In genomic region chr1:91179086-91179485, GRCm38 (mm10) we compare ENCODE assay signal across 8 mouse cellular contexts. TPM values are rescaled to one million over a fixed set of nuclear protein-coding genes. Genes with fewer than 3 reads are reported as not detected.
A peak's percentile ranks its signal among the peaks of the same experiment; 100 is the strongest.
DNase-seq lines count a peak whose midpoint lies in the region; ATAC-seq lines count a peak whose summit lies in the region.

No protein-coding gene starts in this region.

- 0 out of 2 replicates have a peak overlapping the region, but pooled peaks have one; percentile 73 for H3K4me2 ChIP-seq in forebrain, embryonic 15.5 days (replicated peaks)
- peak overlapping the region; percentile 61 for H3K4me2 ChIP-seq in liver, embryonic 16.5 days (ENCODE audit: low read depth, low read length)
- no peak overlapping the region for H3K4me2 ChIP-seq in neural tube, embryonic 14.5 days (ENCODE audit: low read depth, low read length)

- H3K27me3 ChIP-seq in forebrain, embryonic 15.5 days = peaks cover 21% of the 10 kb centered on the region
- H3K27me3 ChIP-seq in liver, embryonic 16.5 days (ENCODE audit: control insufficient read depth, insufficient read depth, low read depth, low read length) = peaks cover 21% of the 10 kb centered on the region
- no peaks in the 10 kb centered on the region; the same call in 1 of the 2 replicates for H3K27me3 ChIP-seq in neural tube, embryonic 14.5 days (ENCODE audit: control insufficient read depth, insufficient read depth, low read length)

- intact Hi-C loops in heart, postnatal 25 days (cut with DNase I) = loop anchor here (1.0 kb wide), 1 partner anchor 59 kb away; no protein-coding TSS in a partner anchor

- H3K9ac ChIP-seq in forebrain, embryonic 15.5 days (replicated peaks) = no peak overlapping the region
- H3K9ac ChIP-seq in liver, embryonic 16.5 days (ENCODE audit: low read depth, low read length) = no peak overlapping the region
- H3K9ac ChIP-seq in neural tube, embryonic 14.5 days (replicated peaks; ENCODE audit: low read depth, low read length) = no peak overlapping the region

- H3K4me1 ChIP-seq in forebrain, embryonic 15.5 days = peaks cover 10% of the 10 kb centered on the region
- peaks cover 8% of the 10 kb centered on the region for H3K4me1 ChIP-seq in liver, embryonic 16.5 days (ENCODE audit: control insufficient read depth, low read depth, low read length)
- peaks cover 6% of the 10 kb centered on the region; the same call in 1 of the 2 replicates for H3K4me1 ChIP-seq in neural tube, embryonic 14.5 days (ENCODE audit: control insufficient read depth, insufficient read depth, low read length)

- ATAC-seq in forebrain, embryonic 15.5 days (replicated peaks) = peak; percentile 70
- ATAC-seq in liver, embryonic 16.5 days (ENCODE audit: low read depth) = 0 out of 2 replicates have a peak, but pooled peaks have one; percentile 11
- peak; percentile 80 for ATAC-seq in neural tube, embryonic 14.5 days (ENCODE audit: low read depth)

- H3K36me3 ChIP-seq in forebrain, embryonic 15.5 days = no peaks in the 10 kb centered on the region
- H3K36me3 ChIP-seq in liver, embryonic 16.5 days (ENCODE audit: control insufficient read depth, insufficient read depth) = no peaks in the 10 kb centered on the region
- H3K36me3 ChIP-seq in neural tube, embryonic 14.5 days (ENCODE audit: control insufficient read depth, insufficient read depth, low read length) = no peaks in the 10 kb centered on the region

- H3K9me3 ChIP-seq in forebrain, embryonic 15.5 days = no peaks in the 10 kb centered on the region
- no peaks in the 10 kb centered on the region for H3K9me3 ChIP-seq in liver, embryonic 16.5 days (replicated peaks; ENCODE audit: control insufficient read depth, low read length)
- H3K9me3 ChIP-seq in neural tube, embryonic 14.5 days (ENCODE audit: control insufficient read depth, low read length) = no peaks in the 10 kb centered on the region

- 29% methylated on average over 5 of the region's 5 CpGs for WGBS in forebrain, embryonic 15.5 days
- WGBS in liver, embryonic 16.5 days (ENCODE audit: insufficient replicate concordance) = 15% methylated on average over 5 of the region's 5 CpGs
- WGBS in neural tube, embryonic 14.5 days = 44% methylated on average over 5 of the region's 5 CpGs

- no peak overlapping the region for H3K4me3 ChIP-seq in forebrain, embryonic 15.5 days
- H3K4me3 ChIP-seq in liver, embryonic 16.5 days (ENCODE audit: low read depth, low read length) = no peak overlapping the region
- no peak overlapping the region for H3K4me3 ChIP-seq in neural tube, embryonic 14.5 days (ENCODE audit: low read depth, low read length)

- no peak overlapping the region for H3K27ac ChIP-seq in forebrain, embryonic 15.5 days (replicated peaks)
- H3K27ac ChIP-seq in liver, embryonic 16.5 days (ENCODE audit: low read length) = no peak overlapping the region
- H3K27ac ChIP-seq in neural tube, embryonic 14.5 days (ENCODE audit: low read depth, low read length) = no peak overlapping the region

- DNase-seq in CD4-positive, CD25-positive, alpha-beta regulatory T cell, adult 2 months (ENCODE audit: low read depth, low spot score) = peak; percentile 92
- DNase-seq in brain, adult 2 months (ENCODE audit: low read depth, low spot score) = peak; percentile 88
- peak; percentile 33 for DNase-seq in heart, postnatal 25 days (ENCODE audit: low spot score)
- DNase-seq in layer of hippocampus, adult 11-12 months (ENCODE audit: low spot score) = peak; percentile 87
- DNase-seq in testis, postnatal 14 days (ENCODE audit: low spot score) = peak; percentile 36

RNA-seq across cellular contexts. Expression of gene Ramp1, which starts 0.5 kb away (rescaled TPM):
- 3.2 and 3.3 TPM in 2 replicates for polyA plus RNA-seq in forebrain, embryonic 15.5 days (2015; fragmentation: Nextera tagmentation; extraction: Ambion mirVana)
- 10 to 100 TPM in 1 of 2 experiments, 1 to 10 TPM in 1; 7.7 to 10.1 TPM for total RNA-seq in heart, postnatal 25 days (2021)
- polyA plus RNA-seq in liver, embryonic 16.5 days (2015; fragmentation: Nextera tagmentation; extraction: Ambion mirVana) = 4.9 and 5.2 TPM in 2 replicates
- 8.3 and 15.8 TPM in 2 replicates for polyA plus RNA-seq in neural tube, embryonic 14.5 days (2014; fragmentation: Nextera tagmentation; extraction: Ambion mirVana)

RNA-seq across cellular contexts. Expression of gene Rbm44, which starts 34.2 kb away (rescaled TPM):
- 0.14 and 0.17 TPM in 2 replicates for polyA plus RNA-seq in forebrain, embryonic 15.5 days (2015; fragmentation: Nextera tagmentation; extraction: Ambion mirVana)
- under 1 TPM in 1 of 2 experiments, not detected in 1; 0.10 TPM for total RNA-seq in heart, postnatal 25 days (2021)
- 0.63 and 0.96 TPM in 2 replicates for polyA plus RNA-seq in liver, embryonic 16.5 days (2015; fragmentation: Nextera tagmentation; extraction: Ambion mirVana)
- polyA plus RNA-seq in neural tube, embryonic 14.5 days (2014; fragmentation: Nextera tagmentation; extraction: Ambion mirVana) = 0.06 and 0.39 TPM in 2 replicates

Comparison
In these comparisons a context has a peak if more than half of its experiments do, and no peak if none do; other contexts are left out.
1. DNase-seq: peak in every context shown above with its lines; median percentile 92 in CD4-positive, CD25-positive, alpha-beta regulatory T cell, adult 2 months; 88 in brain, adult 2 months; 87 in layer of hippocampus, adult 11-12 months; 36 in testis, postnatal 14 days; 33 in heart, postnatal 25 days.
2. ATAC-seq: peak in every context shown above with its lines; median percentile 80 in neural tube, embryonic 14.5 days; 70 in forebrain, embryonic 15.5 days; 11 in liver, embryonic 16.5 days.